Mouse (Mus musculus): ENCODE measurements around the gene Myrip. TPM values are rescaled to one million over a fixed set of nuclear protein-coding genes. Genes with fewer than 3 reads are reported as not detected.

Gene Myrip
- polyA plus RNA-seq, 1 experiment from 2014 or later: 8.1 TPM

DNA sequence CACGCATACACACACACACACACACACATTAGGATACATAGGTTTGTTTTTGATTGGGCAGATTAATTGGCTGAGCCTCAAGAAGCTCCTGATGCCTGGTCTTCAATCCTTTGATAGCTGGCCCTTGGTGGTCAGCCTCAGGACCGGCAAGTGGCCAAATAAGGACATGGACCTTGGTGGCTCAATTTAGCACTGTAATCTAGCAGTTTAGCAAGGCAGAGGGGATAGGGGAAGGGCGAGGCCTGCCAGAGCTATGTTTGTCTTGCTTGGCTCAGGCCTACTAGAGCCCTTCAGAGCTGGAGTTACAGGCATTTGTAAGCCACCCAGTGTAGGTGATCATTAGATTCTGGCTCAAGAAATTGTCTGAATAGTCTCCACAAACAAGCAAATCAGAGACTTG lies 101.1 kb downstream of the Myrip start:
- no peak overlapping the region for H3K27ac ChIP-seq (replicated peaks)
- no peak overlapping the region for H3K9ac ChIP-seq
- 86% methylated on average over 3 of the region's 3 CpGs for WGBS
- H3K27me3 ChIP-seq: no peaks in the 10 kb centered on the region
- H3K4me3 ChIP-seq: no peak overlapping the region
- no peak for ATAC-seq (ENCODE audit: low FRiP score, low read depth)
- H3K9me3 ChIP-seq: no peaks in the 10 kb centered on the region
- no peaks in the 10 kb centered on the region for H3K36me3 ChIP-seq
- no peak overlapping the region for H3K4me2 ChIP-seq
- H3K4me1 ChIP-seq (replicated peaks): no peaks in the 10 kb centered on the region

DNA sequence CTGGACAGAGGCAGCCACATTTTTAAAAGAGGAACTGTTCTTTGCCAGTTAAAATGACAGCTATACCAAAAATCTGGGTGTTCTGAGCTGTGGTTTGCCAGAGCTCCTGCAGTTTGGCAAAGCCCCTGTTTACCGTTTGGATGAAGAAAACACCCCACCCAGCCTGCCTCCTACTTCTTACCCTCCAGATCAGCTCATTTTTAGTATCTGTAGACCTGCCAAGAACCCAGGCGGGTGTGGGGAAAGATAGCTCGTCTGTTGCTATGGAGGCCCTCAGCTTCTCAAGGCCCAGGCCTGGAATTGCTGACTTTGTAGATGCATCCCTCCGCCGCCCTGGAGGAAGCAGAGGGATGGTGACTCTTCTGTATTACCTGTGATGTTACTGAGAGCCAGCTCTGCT lies 102.3 kb downstream of the Myrip start:
- WGBS: 67% methylated on average over 5 of the region's 5 CpGs

DNA sequence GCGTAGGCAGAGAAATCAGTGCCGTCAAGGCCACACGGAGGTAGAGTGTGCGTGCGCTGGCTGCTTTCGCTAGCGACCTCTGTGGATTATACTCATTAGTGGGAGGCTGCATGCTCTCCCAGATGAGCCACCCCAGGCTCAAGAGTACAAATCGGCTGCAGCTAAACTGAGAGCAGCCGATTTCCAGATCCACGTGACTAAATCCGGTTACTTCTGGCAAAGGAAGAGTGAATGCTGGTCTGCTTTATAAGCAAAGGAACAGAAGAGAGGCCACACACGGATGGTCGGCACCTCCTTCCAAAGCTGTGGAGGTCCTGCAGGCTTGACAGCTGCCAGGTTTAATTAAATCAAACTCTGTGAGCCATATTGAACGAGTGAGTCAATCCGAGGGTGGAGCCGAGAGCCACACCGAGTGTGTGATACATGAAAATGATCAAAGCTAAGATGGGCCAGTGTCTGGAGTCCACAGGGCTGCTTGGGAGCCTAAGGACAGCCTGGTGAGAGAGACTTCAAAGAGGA lies 108.4 kb downstream of the Myrip start:
- peak; percentile 42; the same call in 1 of the 2 replicates for ATAC-seq (ENCODE audit: low FRiP score, low read depth)

More for the DNA sequence above, 102.3 kb downstream of the Myrip start:
- Histone ChIP-seq H3K9me3 (no peaks in the 10 kb centered on the region), H3K9ac (no peak overlapping the region), H3K27me3 (no peaks in the 10 kb centered on the region), H3K27ac (replicated peaks) (no peak overlapping the region), H3K36me3 (no peaks in the 10 kb centered on the region), H3K4me1 (replicated peaks) (no peaks in the 10 kb centered on the region), H3K4me2 (no peak overlapping the region), H3K4me3 (no peak overlapping the region)
- ATAC-seq (ENCODE audit: low FRiP score, low read depth): no peak

DNA sequence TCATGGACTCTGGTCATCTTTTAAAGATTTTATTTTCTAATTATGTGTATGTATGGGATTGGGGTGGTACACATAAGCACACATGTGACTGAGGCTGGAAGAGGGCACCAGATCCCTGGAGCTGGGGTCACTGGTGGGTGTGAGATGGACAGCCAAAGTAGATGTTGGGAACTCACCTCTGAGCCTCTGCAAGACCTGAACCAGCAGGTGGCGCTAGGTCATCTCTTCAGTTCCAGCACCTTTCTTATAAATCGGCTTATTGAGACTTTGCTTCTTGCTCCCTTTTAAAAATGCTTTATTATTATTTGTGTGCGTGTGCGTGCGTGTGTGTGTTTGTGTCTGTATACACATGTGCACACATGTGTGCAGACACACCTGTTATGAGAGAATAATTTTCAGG lies 109.1 kb downstream of the Myrip start:
- WGBS: 37% methylated on average over 5 of the region's 5 CpGs
- no peaks in the 10 kb centered on the region for H3K27me3 ChIP-seq
- H3K9me3 ChIP-seq: no peaks in the 10 kb centered on the region
- no peaks in the 10 kb centered on the region for H3K36me3 ChIP-seq
- H3K4me3 ChIP-seq: no peak overlapping the region
- H3K4me2 ChIP-seq: no peak overlapping the region
- 0 out of 2 replicates have a peak, but pooled peaks cover 5% of the 10 kb centered on the region for H3K4me1 ChIP-seq (replicated peaks)
- no peak for ATAC-seq (ENCODE audit: low FRiP score, low read depth)
- H3K9ac ChIP-seq: no peak overlapping the region
- no peak overlapping the region for H3K27ac ChIP-seq (replicated peaks)

More for the DNA sequence above, 108.4 kb downstream of the Myrip start:
- H3K4me2 ChIP-seq: peak overlapping the region; percentile 15; the same call in 1 of the 2 replicates
- H3K4me3 ChIP-seq: no peak overlapping the region
- H3K9ac ChIP-seq: no peak overlapping the region
- H3K4me1 ChIP-seq (replicated peaks): 0 out of 2 replicates have a peak, but pooled peaks cover 5% of the 10 kb centered on the region
- H3K36me3 ChIP-seq: no peaks in the 10 kb centered on the region
- H3K27me3 ChIP-seq: no peaks in the 10 kb centered on the region
- H3K27ac ChIP-seq (replicated peaks): peak overlapping the region; percentile 37; the same call in 1 of the 2 replicates
- no peaks in the 10 kb centered on the region for H3K9me3 ChIP-seq
- WGBS: 61% methylated on average over 17 of the region's 17 CpGs

DNA sequence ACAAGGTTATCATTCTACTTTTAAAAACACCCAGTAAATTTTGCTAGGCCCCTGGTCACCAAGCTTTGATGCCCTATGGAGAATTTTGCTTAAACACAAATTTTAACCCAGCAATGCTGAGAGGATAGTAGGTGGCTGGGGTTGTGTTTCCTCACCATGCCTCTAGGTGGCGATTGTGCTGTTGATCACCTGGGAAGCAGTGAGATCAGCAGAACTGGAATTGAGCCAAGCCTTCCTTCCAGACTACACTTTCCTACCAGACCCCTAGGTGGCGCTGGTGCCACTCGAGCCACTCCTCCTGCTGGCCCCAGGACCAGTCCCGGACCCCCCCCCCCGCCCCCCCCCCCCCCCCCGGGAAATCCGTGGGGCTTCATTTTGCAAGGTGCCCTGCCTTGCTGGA lies 114.2 kb downstream of the Myrip start:
- under 1% methylated on average over 5 of the region's 7 CpGs for WGBS
- Histone ChIP-seq H3K9ac (no peak overlapping the region), H3K27me3 (no peaks in the 10 kb centered on the region), H3K4me2 (no peak overlapping the region), H3K9me3 (no peaks in the 10 kb centered on the region), H3K4me1 (replicated peaks) (no peaks in the 10 kb centered on the region), H3K4me3 (no peak overlapping the region), H3K27ac (replicated peaks) (no peak overlapping the region), H3K36me3 (no peaks in the 10 kb centered on the region)
- 0 out of 2 replicates have a peak, but pooled peaks have one; percentile 27 for ATAC-seq (ENCODE audit: low FRiP score, low read depth)

DNA sequence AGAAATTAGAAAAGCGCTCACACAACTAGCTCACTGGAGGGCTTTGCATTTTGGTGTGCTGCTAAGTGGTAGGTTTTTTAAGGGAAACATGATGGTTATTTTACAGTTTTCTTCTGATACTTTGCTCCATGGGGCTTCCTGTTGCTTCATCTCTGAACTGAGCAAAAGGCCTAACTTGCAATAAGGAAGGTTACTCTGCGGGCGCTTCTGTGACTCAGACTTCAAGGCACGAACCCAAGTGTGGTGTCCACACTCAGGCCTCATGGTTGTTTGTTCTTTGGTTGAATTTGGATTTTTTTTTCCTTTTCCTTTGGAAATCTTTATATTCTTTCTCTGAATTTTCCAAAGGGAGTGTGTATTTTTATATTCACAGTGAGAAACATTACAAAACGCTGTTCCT lies 114.8 kb downstream of the Myrip start:
- no peak overlapping the region for H3K9ac ChIP-seq
- ATAC-seq (ENCODE audit: low FRiP score, low read depth): no peak
- 94% methylated on average over 5 of the region's 5 CpGs for WGBS
- no peaks in the 10 kb centered on the region for H3K27me3 ChIP-seq
- no peak overlapping the region for H3K4me3 ChIP-seq
- no peaks in the 10 kb centered on the region for H3K36me3 ChIP-seq
- 0 out of 2 replicates have a peak overlapping the region, but pooled peaks have one; percentile 17 for H3K27ac ChIP-seq (replicated peaks)
- no peaks in the 10 kb centered on the region for H3K9me3 ChIP-seq
- H3K4me1 ChIP-seq (replicated peaks): no peaks in the 10 kb centered on the region
- H3K4me2 ChIP-seq: no peak overlapping the region

DNA sequence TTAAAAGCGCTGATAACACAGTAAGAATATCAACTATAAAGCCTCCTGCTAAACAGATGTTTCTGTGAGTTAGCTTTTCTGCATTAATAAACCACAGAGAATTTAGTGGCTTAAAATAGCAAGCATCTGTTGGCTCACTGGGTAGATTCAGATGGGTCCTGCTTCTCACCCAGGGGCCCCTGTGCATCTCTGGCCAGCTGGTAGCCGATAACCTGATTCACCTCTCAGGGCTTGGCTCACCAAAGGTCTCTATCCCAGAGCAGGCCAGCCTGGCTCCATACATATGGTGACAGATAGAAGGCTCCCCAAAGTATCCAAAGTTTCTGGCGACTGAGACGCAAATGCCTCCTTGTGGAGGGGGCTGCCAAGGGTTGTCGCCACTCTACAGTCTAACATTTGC lies 115.4 kb downstream of the Myrip start:
- no peak overlapping the region for H3K4me2 ChIP-seq
- no peak overlapping the region for H3K9ac ChIP-seq
- no peak overlapping the region for H3K4me3 ChIP-seq
- H3K27ac ChIP-seq (replicated peaks): 0 out of 2 replicates have a peak overlapping the region, but pooled peaks have one; percentile 17
- 80% methylated on average over 5 of the region's 5 CpGs for WGBS
- no peaks in the 10 kb centered on the region for H3K4me1 ChIP-seq (replicated peaks)
- ATAC-seq (ENCODE audit: low FRiP score, low read depth): no peak
- no peaks in the 10 kb centered on the region for H3K27me3 ChIP-seq
- no peaks in the 10 kb centered on the region for H3K36me3 ChIP-seq
- H3K9me3 ChIP-seq: no peaks in the 10 kb centered on the region

DNA sequence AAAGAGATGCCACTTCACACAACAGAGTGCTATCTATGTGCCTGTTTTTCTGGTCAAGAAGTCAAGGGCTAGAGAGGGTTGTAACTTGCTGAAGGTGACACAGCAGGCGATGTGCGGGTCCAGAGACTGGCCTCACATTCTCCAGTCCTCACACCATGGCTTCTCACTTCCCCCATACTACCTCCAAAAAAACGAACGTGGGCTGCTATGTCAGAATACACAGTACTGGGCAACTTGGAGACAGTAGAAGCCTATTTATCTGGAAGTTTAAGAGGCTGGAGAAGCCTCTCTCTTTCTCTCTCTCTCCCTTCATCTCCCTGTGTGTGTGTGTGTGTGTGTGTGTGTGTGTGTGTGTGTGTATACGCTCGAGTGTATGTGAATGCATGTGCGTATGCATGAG lies 117.3 kb downstream of the Myrip start:
- Histone ChIP-seq H3K9me3 (no peaks in the 10 kb centered on the region), H3K4me3 (no peak overlapping the region), H3K4me2 (no peak overlapping the region), H3K27ac (replicated peaks) (no peak overlapping the region), H3K4me1 (replicated peaks) (no peaks in the 10 kb centered on the region), H3K36me3 (no peaks in the 10 kb centered on the region), H3K27me3 (no peaks in the 10 kb centered on the region), H3K9ac (no peak overlapping the region)
- 87% methylated on average over 7 of the region's 7 CpGs for WGBS
- no peak for ATAC-seq (ENCODE audit: low FRiP score, low read depth)

DNA sequence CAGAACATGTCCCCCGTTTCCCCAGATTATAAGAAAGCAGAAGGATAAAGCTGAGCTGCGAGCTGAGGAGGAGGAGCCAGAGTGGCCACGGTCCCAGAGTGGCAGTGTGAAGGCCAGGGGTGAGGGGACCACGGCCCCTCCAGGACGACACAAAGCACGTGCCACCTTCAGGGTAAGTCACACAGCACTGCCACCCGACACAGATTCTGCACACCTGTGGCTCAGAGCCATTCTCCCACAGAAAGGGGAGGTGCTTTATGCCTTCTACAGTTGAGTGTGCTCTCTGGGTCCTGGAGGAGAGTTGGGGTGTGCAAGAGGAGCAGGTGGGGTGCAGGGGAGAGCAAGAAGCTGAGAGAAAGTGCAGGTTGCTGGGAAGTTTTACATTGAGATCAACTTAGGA lies 123.3 kb downstream of the Myrip start:
- Histone ChIP-seq H3K9me3 (no peaks in the 10 kb centered on the region), H3K4me1 (replicated peaks) (no peaks in the 10 kb centered on the region), H3K27ac (replicated peaks) (no peak overlapping the region), H3K4me3 (no peak overlapping the region), H3K9ac (no peak overlapping the region), H3K27me3 (no peaks in the 10 kb centered on the region), H3K36me3 (no peaks in the 10 kb centered on the region), H3K4me2 (no peak overlapping the region)
- WGBS: 78% methylated on average over 7 of the region's 7 CpGs
- ATAC-seq (ENCODE audit: low FRiP score, low read depth): no peak

DNA sequence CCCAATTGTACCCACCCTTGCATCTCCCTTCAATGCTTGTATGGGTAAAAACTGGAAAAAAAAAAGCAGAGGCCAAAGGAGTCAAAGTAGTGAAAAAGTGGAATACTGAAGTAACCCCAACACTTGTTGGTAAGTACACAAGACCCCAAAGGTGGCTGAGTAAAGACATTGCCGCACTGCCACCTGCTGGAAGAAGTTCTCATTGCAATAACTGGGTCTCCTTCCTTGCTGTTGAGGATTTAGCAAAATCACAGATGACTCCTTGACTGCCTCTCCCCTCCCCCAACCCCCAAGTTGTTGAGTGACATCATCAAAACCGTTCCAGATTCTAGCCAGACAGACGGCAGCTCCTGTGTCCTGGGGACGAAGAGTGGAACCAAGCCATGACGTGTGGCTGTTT lies 124.5 kb downstream of the Myrip start:
- Histone ChIP-seq H3K4me2 (no peak overlapping the region), H3K4me1 (replicated peaks) (no peaks in the 10 kb centered on the region), H3K36me3 (no peaks in the 10 kb centered on the region), H3K4me3 (no peak overlapping the region), H3K9ac (no peak overlapping the region), H3K27me3 (no peaks in the 10 kb centered on the region), H3K9me3 (no peaks in the 10 kb centered on the region), H3K27ac (replicated peaks) (no peak overlapping the region)
- 46% methylated on average over 5 of the region's 5 CpGs for WGBS
- ATAC-seq (ENCODE audit: low FRiP score, low read depth): no peak

DNA sequence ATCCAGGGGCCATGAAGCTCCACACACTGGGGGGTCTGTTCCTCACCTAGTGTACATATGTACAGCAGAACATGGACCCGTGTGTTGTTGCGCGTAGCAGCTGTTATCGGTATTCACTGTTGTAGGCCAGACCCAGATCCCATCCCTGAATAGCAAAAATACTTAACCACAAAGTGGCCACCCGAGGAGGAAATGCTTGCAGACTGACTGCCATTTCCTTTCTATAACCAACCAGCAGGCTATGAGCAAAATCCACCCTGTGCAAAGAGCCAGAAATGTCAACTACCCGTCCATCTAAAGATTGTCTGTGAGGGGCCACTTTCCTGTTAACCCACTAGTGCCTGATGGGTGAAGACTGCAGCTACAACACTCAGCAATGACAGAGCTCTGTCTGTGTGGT lies 126.9 kb downstream of the Myrip start:
- Histone ChIP-seq H3K27ac (replicated peaks) (no peak overlapping the region), H3K36me3 (no peaks in the 10 kb centered on the region), H3K4me1 (replicated peaks) (no peaks in the 10 kb centered on the region), H3K4me2 (no peak overlapping the region), H3K27me3 (no peaks in the 10 kb centered on the region), H3K9ac (no peak overlapping the region), H3K4me3 (no peak overlapping the region), H3K9me3 (no peaks in the 10 kb centered on the region)
- ATAC-seq (ENCODE audit: low FRiP score, low read depth): no peak
- 74% methylated on average over 6 of the region's 6 CpGs for WGBS

DNA sequence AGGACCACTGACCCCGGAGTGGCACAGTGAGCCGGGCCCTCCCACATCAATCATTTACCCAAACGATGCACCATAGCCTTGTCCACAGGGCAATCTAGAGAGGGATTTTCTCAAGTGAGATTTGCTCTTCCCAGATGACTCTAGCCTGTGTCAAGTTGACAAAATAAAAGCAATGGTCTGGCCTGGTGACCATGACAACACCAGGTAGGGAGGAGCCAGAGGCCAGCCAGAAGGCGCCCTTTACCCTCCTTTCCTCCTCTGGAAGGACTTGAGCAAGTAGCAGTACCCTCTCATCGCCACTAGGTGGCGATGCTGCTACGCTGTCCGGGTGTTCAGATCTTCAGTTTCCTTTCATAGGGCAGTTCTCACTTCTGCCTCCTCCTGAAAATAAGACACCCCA lies 132.4 kb downstream of the Myrip start:
- Histone ChIP-seq H3K9ac (no peak overlapping the region), H3K9me3 (no peaks in the 10 kb centered on the region), H3K4me2 (no peak overlapping the region), H3K4me3 (no peak overlapping the region), H3K27me3 (no peaks in the 10 kb centered on the region), H3K4me1 (replicated peaks) (no peaks in the 10 kb centered on the region), H3K27ac (replicated peaks) (no peak overlapping the region), H3K36me3 (no peaks in the 10 kb centered on the region; the same call in 1 of the 2 replicates)
- WGBS: 28% methylated on average over 8 of the region's 8 CpGs
- ATAC-seq (ENCODE audit: low FRiP score, low read depth): peak; percentile 66; the same call in 1 of the 2 replicates

DNA sequence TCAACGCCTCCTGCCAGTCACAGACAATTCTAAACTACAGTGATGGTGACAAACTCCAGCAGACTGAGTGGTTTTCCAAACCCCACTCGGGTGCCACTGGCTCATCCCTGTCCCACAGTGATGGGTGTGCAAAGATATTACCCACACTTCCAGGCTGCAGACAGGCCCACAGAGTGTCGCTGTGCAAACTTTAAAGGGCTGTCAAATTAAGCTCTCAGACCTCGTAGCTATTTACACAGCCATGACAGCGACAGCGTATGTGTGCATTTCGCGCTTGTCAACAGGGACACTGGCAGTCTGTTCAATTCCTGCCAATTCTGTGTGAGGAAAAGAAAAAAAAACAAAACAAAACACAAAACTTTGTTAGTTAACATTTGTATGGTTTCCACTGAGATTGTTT lies 134.5 kb downstream of the Myrip start:
- Histone ChIP-seq H3K4me3 (no peak overlapping the region), H3K4me1 (replicated peaks) (no peaks in the 10 kb centered on the region), H3K9me3 (no peaks in the 10 kb centered on the region), H3K9ac (no peak overlapping the region), H3K4me2 (no peak overlapping the region), H3K27me3 (no peaks in the 10 kb centered on the region), H3K27ac (replicated peaks) (no peak overlapping the region), H3K36me3 (no peaks in the 10 kb centered on the region; the same call in 1 of the 2 replicates)
- ATAC-seq (ENCODE audit: low FRiP score, low read depth): no peak
- 38% methylated on average over 8 of the region's 8 CpGs for WGBS
